Mouse (Mus musculus) right cerebral cortex, adult 2 months (tissue): Measurements from ENCODE around the gene Numbl.
A peak's percentile ranks its signal among the peaks of the same experiment; 100 is the strongest.

Source experiments
- DNase-seq, 2 experiments: peaks; one replicate each; pipeline ENCODE4 v3.0.0; 2021 to 2022; ENCODE audit warnings: low spot score in 2 of 2

The Numbl gene

DNA sequence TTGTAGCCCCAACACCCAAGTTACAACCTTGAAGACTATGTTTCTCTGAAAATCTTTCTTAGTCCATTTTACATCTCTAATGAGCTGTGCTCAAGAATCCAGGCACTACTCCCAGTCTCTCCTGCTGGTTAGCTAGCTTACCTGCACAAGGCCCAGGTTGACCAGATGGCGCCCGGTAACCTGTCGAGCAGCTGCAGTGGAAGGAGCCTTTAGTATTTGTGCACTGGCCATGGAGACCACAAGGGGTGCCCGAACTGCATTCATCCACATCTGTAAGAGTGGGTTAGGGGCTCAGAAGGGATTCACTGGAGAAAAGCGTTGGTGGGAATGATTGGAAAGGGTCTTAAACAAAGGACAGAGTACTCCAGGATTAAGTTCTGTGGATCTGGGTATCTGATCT is 64.8 kb downstream of the Numbl start:
- no peak for DNase-seq

DNA sequence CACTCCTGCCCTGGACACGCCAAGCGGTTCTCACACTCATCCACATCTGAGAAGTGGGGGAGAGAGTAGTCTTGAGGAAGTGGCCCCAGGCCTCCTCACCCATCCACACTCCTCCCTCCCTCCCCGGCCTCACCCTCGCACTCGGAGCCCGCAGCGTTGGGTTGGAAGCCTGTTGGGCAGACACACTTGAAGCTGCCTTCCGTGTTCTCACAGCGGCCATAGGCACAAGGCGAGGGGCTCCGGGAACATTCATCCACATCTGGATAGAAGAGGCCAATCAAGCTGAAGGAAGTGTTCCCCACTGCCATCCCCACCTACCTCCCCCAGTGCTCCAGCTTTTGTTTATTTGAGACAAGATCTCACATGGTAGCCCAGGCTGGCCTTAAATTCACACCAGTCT is 65.9 kb downstream of the Numbl start:
- DNase-seq = no peak

DNA sequence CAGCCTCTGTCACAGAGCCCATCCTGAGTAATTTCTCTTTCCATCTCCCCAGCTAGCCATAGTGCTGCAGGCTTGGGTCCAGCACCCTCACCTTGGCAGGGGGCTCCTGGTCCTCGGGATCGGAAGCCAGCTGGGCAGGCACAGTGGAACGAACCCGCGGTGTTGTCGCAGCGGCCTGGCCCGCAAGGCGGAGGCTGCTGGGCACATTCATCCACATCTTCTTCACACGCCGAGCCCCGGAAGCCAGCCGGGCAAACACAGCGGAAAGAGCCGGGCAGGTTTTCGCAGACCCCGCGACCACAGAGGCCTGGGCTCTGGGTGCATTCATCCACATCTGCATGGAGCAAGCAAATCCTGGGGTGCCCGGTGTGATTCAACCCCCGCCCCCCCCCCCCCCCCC is 66.7 kb downstream of the Numbl start:
- no peak for DNase-seq

DNA sequence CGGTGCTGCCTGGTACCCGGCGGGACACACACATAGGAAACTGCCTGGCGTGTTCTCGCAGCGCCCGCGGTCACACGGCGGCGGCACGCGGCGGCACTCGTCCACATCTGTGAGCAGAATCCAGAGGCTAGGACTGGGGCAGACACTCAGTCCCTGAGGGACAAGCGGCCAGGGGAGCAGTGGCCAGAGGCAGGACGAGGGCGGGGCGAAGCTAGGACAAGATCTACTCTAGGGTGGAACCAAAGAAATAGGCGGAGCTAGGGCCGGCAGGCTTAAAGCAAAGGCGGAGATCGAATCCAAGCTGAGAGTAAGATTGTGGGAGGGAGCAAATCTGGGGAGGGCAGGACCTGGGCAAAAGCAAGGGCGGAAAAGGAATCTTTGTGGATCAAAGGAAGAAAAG is 67.5 kb downstream of the Numbl start:
- DNase-seq = no peak

DNA sequence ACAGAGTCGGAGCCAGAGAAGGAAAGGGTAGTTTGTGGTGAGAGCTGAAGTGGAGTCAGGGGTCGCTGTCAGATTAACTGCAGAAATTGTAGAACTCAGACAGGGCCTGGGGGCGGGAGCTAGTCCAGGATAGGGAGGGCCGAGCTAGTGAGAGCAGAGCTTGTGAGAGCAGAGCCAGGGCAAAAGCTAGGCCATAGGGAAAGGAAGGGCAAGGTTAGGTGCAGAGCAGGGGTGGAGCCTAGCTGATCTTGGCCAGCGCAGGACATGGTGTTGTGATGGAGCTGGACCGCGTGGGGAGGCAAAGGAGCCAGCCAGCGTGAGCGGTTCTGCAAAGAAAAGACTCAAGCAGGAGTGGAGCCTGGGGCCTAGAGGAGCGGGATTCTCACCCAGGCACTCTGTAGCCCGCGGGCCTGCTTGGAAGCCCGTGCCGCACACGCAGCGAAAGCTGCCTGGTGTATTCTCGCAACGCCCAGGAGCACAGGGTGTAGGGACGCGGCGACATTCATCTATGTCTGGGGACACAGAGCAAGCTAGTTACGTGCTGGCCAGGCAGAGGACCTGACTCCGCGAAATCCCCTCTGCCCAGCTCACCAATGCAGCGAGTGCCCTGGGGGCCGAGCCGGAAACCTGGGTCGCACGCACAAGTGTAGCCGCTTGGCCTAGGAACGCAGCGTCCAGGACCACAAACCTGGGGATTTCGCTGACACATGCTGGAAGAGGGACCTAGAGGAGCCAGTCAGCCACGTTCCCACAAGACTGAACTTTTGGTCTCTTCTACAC is 68.1 kb downstream of the Numbl start:
- DNase-seq = no peak

DNA sequence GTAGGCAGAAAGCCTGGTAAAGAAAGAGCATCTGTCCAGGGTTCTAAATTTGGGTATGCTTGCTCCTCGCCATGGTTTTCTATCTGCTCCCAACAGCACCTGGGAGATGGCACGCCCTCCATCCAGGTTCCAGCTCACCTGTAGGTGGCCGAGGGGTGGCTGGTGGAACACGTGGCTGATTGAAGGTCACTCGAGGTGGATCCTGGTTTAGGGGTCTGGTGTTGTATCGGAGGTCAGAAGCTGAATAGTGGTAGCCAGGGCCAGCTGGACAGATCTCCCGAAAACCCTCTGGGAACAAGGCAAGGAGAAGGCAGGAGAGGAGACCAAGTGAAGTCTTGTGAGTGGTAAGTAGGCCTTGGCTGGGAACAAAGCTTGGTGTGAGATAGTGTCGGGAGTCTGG is 69.3 kb downstream of the Numbl start:
- no peak for DNase-seq

DNA sequence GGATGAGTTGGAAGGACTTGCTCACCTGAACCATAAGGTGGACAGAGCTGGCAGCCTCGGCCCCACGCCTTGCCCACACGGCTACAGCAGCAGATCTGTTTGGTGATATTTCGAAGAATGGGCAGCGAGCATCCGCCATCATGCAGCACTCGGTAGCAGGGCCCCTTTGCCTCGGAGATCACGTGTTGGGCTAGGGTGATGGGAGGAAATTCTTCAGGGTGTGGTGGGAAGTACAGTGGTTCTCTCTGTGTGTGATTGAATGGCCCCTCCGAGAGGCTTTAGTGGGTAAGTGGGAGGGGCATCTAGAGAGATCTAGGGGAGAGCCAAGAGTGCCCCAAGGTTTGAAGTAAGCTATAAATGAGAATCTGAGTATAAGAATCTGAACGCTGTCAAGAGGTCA is 69.9 kb downstream of the Numbl start:
- no peak for DNase-seq

DNA sequence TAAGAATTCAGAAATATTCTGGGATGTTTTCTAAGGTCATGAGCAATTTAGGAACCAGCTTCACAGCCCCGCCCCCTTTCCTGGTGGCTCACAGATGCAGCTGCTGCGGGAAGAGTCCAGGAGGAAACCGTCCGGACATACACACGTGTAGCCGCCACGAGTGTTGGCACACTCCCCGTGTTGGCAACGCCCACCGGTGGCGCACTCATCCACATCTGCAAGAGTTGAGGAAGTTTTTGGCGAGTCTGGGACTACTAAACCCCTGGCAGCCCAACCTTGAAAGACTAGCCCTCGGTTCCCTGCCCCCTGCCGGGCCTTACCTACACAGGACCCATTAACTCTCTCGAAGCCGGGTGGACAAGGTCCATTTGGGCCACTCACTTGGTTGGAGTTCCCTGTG is 70.4 kb downstream of the Numbl start:
- DNase-seq = no peak

DNA sequence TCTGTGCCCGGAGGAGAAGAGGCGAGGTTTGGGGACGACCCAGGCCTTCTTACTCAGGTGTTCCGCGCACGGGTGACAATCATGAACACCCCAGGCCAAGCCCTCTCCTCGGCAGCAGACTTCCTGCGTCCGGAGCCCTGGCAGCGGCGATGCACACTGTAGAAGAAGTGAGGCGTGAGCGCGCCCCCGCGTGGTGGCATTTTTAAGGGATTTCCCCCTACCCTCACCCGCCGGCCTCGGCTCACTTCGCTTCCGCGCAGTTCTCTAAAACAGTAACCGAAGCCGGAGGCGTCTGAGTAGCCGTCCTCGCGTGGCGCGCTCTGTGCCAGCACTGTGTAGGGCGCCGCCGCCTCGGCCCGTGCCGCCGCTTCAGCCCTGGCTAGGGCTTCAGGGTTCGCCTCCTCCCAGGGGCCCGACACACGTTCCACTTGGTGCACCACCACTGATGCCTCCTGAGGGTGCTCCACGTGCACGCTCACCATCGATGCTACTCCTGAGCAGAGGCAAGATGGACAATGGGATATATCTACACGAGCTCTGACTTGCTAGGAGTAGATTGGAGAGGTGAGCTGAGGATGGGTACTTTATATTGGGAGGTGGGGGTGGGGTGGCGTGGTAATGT is 71.2 kb downstream of the Numbl start:
- DNase-seq = peak; percentile 71 to 81

DNA sequence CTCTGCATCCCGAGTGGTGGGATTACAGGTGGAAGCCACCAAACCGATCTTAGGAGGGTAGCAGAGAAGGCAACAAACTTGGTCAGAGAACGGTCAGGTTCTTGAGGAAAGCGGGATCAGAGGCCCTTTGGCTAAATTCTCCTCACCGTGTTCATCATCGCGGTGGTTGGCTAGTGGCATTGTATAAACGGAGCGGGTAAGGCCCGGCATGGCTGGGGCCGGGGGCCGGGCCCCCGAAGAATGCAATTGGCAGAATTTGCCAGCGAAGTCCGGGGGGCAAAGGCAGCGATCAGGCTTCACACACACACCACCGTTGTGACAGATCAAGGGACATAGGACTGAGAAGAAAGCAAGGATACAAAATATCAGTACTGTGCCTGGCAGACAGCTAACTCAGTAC is 71.7 kb downstream of the Numbl start:
- DNase-seq = no peak

DNA sequence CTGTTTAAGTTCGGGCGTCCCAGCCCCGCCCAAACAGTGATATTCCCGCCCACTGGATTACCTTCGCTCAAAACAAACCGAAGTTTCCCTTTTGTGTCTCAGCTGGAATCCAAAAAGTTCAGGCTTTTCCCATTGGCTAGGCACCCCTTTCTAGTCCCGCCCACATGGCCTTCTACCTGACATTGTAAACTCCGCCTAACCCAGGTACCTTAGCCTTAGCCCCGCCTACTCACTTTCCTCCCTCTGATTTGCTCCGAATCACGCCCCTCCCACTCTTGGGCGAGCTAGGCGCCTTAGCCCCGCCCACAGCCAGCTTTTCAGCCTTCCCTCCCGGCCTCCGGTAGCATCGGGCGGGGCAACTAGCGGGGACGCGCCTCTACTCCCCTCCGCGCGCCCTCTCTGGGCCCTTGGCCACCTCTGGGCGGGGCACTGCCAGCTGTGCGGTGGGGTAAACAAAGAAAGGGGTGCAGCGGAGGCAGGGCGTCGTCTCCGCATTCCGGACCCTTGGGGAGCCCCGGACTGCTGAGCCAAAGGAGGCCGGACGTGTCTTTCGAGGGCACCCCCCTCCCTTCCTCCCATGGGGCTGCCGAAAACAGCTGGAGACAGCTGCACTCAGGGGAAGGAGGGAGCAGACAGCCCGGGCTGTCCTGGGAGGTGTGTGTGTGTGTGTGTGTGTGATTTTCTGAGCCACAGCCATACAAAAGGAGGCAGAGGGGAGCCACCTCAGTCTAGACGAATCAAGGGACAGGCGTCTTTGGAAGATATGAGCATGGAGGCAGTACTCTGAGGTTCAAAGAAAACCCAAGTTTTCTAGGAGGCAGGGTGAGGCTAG is 72.7 kb downstream of the Numbl start:
- peak in 1 of 2 experiments; percentile 63 for DNase-seq

DNA sequence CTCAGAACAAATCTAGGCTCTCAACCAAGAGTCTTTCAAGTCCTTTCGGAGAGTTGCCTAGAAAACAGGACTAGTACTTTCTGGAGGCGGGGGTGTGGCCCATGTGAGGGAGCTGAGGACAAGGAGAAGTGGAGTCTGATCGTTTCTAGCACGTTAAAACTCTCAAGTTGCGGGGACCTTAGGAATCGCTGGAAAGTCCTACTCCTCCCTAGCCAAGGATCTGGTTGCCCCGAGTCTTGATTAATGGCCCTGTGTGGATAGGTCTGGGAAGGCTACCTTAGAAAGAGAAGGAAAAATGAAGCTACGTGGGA is 73.3 kb downstream of the Numbl start:
- peak in 1 of 2 experiments; percentile 47 for DNase-seq
